Mouse (Mus musculus): Measurements from ENCODE around the gene Vapa.

- no peak for TF ChIP-seq POLR2A (IDR thresholded peaks at IDR 0.05; ENCODE audit: insufficient read depth, low read depth, low read length)
- no peak for TF ChIP-seq CTCF (IDR thresholded peaks at IDR 0.05)
- TF ChIP-seq EP300 (IDR thresholded peaks at IDR 0.05; ENCODE audit: insufficient read depth, low read depth, low read length): no peak
Measured at GRCm38 (mm10) chr17:65558788-65559187, 54.6 kb downstream of the Vapa start.

All from heart, adult 2 months (tissue).